ENCODE assay signal across 8 mouse cellular contexts in the genomic region with DNA sequence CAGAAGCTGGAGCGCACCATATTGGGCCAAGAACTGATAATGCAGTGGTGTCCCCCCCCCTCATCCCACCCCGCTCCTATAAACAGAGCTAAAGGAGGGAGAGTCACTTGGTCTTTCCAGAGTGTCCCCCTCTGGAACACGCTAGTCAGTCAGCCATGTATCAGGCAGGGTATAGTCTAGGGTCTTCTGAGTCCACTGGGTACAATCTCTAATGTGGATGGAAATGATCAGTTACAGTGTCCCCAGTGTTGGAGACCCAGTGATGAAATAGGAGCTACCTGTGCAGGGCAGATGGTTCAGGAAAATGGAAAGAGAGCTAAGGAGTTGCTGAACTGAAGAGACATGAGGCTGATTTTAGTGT. TPM values are rescaled to one million over a fixed set of nuclear protein-coding genes. Genes with fewer than 3 reads are reported as not detected.
DNase-seq lines count a peak whose midpoint lies in the region; ATAC-seq lines count a peak whose summit lies in the region.

No protein-coding gene starts in this region.

- no peaks in the 10 kb centered on the region for H3K9me3 ChIP-seq in kidney, embryonic 15.5 days (replicated peaks)
- no peaks in the 10 kb centered on the region for H3K9me3 ChIP-seq in embryonic facial prominence, embryonic 12.5 days
- H3K9me3 ChIP-seq in intestine, embryonic 15.5 days: no peaks in the 10 kb centered on the region
- H3K9me3 ChIP-seq in neural tube, embryonic 12.5 days: no peaks in the 10 kb centered on the region

- no peak overlapping the region for H3K9ac ChIP-seq in kidney, embryonic 15.5 days
- no peak overlapping the region for H3K9ac ChIP-seq in embryonic facial prominence, embryonic 12.5 days
- no peak overlapping the region for H3K9ac ChIP-seq in intestine, embryonic 15.5 days
- H3K9ac ChIP-seq in neural tube, embryonic 12.5 days: no peak overlapping the region

- no peaks in the 10 kb centered on the region for H3K27me3 ChIP-seq in kidney, embryonic 15.5 days
- no peaks in the 10 kb centered on the region for H3K27me3 ChIP-seq in embryonic facial prominence, embryonic 12.5 days
- H3K27me3 ChIP-seq in intestine, embryonic 15.5 days (replicated peaks): no peaks in the 10 kb centered on the region
- peaks cover 8% of the 10 kb centered on the region; the same call in 1 of the 2 replicates for H3K27me3 ChIP-seq in neural tube, embryonic 12.5 days (replicated peaks)

- H3K27ac ChIP-seq in kidney, embryonic 15.5 days: 0 out of 2 replicates have a peak overlapping the region, but pooled peaks have one; percentile 51
- 0 out of 2 replicates have a peak overlapping the region, but pooled peaks have one; percentile 83 for H3K27ac ChIP-seq in embryonic facial prominence, embryonic 12.5 days
- peak overlapping the region; percentile 4; the same call in 1 of the 2 replicates for H3K27ac ChIP-seq in intestine, embryonic 15.5 days
- no peak overlapping the region for H3K27ac ChIP-seq in neural tube, embryonic 12.5 days

- no peak for DNase-seq in kidney, adult 8-10 months
- DNase-seq in adrenal gland, adult (ENCODE audit: inconsistent age in 2 of 2, low spot score in 1 of 2): no peak
- no peak for DNase-seq in urinary bladder, adult 2 months (ENCODE audit: low spot score)

- H3K4me2 ChIP-seq in kidney, embryonic 15.5 days: peak overlapping the region; percentile 86
- peak overlapping the region; percentile 26; the same call in 1 of the 2 replicates for H3K4me2 ChIP-seq in embryonic facial prominence, embryonic 12.5 days (replicated peaks)
- peak overlapping the region; percentile 52 for H3K4me2 ChIP-seq in intestine, embryonic 15.5 days (replicated peaks)
- H3K4me2 ChIP-seq in neural tube, embryonic 12.5 days (replicated peaks): peak overlapping the region; percentile 47

- 32% methylated on average over 3 of the region's 3 CpGs for WGBS in kidney, embryonic 15.5 days
- 39% methylated on average over 3 of the region's 3 CpGs for WGBS in embryonic facial prominence, embryonic 12.5 days
- 28% methylated on average over 3 of the region's 3 CpGs for WGBS in intestine, embryonic 15.5 days
- WGBS in neural tube, embryonic 12.5 days: 27% methylated on average over 3 of the region's 3 CpGs

- no peak for ATAC-seq in kidney, embryonic 15.5 days (replicated peaks; ENCODE audit: low FRiP score)
- ATAC-seq in embryonic facial prominence, embryonic 12.5 days (ENCODE audit: insufficient number of reproducible peaks, insufficient read depth, low FRiP score, low TSS enrichment): no peak
- no peak for ATAC-seq in intestine, embryonic 15.5 days
- ATAC-seq in neural tube, embryonic 12.5 days (ENCODE audit: low FRiP score, low read depth): peak; percentile 86; the same call in 1 of the 2 replicates
- ATAC-seq in activated CD4-positive, CD25-positive, alpha-beta regulatory T cell, adult 4 months: no peak

- peak overlapping the region; percentile 98 for H3K4me3 ChIP-seq in kidney, embryonic 15.5 days (replicated peaks)
- peak overlapping the region; percentile 97 for H3K4me3 ChIP-seq in embryonic facial prominence, embryonic 12.5 days
- H3K4me3 ChIP-seq in intestine, embryonic 15.5 days (replicated peaks): peak overlapping the region; percentile 86
- peak overlapping the region; percentile 97 for H3K4me3 ChIP-seq in neural tube, embryonic 12.5 days

- peaks cover 23% of the 10 kb centered on the region for H3K4me1 ChIP-seq in kidney, embryonic 15.5 days
- H3K4me1 ChIP-seq in embryonic facial prominence, embryonic 12.5 days: peaks cover 19% of the 10 kb centered on the region
- H3K4me1 ChIP-seq in intestine, embryonic 15.5 days (replicated peaks): peaks cover 19% of the 10 kb centered on the region
- H3K4me1 ChIP-seq in neural tube, embryonic 12.5 days: peaks cover 18% of the 10 kb centered on the region

- no peaks in the 10 kb centered on the region for H3K36me3 ChIP-seq in kidney, embryonic 15.5 days
- H3K36me3 ChIP-seq in embryonic facial prominence, embryonic 12.5 days: no peaks in the 10 kb centered on the region
- H3K36me3 ChIP-seq in intestine, embryonic 15.5 days: no peaks in the 10 kb centered on the region
- H3K36me3 ChIP-seq in neural tube, embryonic 12.5 days: no peaks in the 10 kb centered on the region; the same call in 1 of the 2 replicates

RNA-seq across cellular contexts. Expression of gene Rab7, which starts 0.3 kb away (rescaled TPM):
- polyA plus RNA-seq in kidney, embryonic 15.5 days (2015; fragmentation: Nextera tagmentation; extraction: Ambion mirVana): 212 and 224 TPM in 2 replicates
- polyA plus RNA-seq in embryonic facial prominence, embryonic 12.5 days (2016; fragmentation: Nextera tagmentation; extraction: Ambion mirVana): 169 and 175 TPM in 2 replicates
- 243 and 244 TPM in 2 replicates for polyA plus RNA-seq in intestine, embryonic 15.5 days (2015; fragmentation: Nextera tagmentation; extraction: Ambion mirVana)
- polyA plus RNA-seq in neural tube, embryonic 12.5 days (2016; fragmentation: Nextera tagmentation; extraction: Ambion mirVana): 231 and 251 TPM in 2 replicates
- polyA plus RNA-seq in activated CD4-positive, CD25-positive, alpha-beta regulatory T cell, adult 4 months (2017; shearing (Covaris generic)): 100 to 1,000 TPM; 294 to 336 TPM
- polyA plus RNA-seq in urinary bladder, adult 2 months (2012; rRNA removed): 400 and 428 TPM in 2 replicates

RNA-seq across cellular contexts. Expression of gene Rpn1, which starts 38.9 kb away (rescaled TPM):
- polyA plus RNA-seq in kidney, embryonic 15.5 days (2015; fragmentation: Nextera tagmentation; extraction: Ambion mirVana): 403 and 425 TPM in 2 replicates
- 345 and 352 TPM in 2 replicates for polyA plus RNA-seq in embryonic facial prominence, embryonic 12.5 days (2016; fragmentation: Nextera tagmentation; extraction: Ambion mirVana)
- polyA plus RNA-seq in intestine, embryonic 15.5 days (2015; fragmentation: Nextera tagmentation; extraction: Ambion mirVana): 423 and 425 TPM in 2 replicates
- polyA plus RNA-seq in neural tube, embryonic 12.5 days (2016; fragmentation: Nextera tagmentation; extraction: Ambion mirVana): 264 and 275 TPM in 2 replicates
- polyA plus RNA-seq in activated CD4-positive, CD25-positive, alpha-beta regulatory T cell, adult 4 months (2017; shearing (Covaris generic)): 100 to 1,000 TPM; 100 to 113 TPM
- polyA plus RNA-seq in urinary bladder, adult 2 months (2012; rRNA removed): 164 and 173 TPM in 2 replicates

Comparison
In these comparisons a context has a peak if more than half of its experiments do, and no peak if none do; other contexts are left out.
1. H3K4me2 ChIP-seq: peak in every context shown above with its lines; median percentile 86 in kidney, embryonic 15.5 days; 52 in intestine, embryonic 15.5 days; 47 in neural tube, embryonic 12.5 days; 26 in embryonic facial prominence, embryonic 12.5 days.